Mouse (Mus musculus) lung, embryonic 15.5 days (tissue): ENCODE measurements around the gene Tpcn1. TPM values are rescaled to one million over a fixed set of nuclear protein-coding genes. Genes with fewer than 3 reads are reported as not detected.

Source experiments
- ATAC-seq: fragments of 200-750 bp; cut with Nextera tagmentation; 2 replicates; pipeline ENCODE4 v1.8.0; 2017; ENCODE audit warnings: moderate number of reproducible peaks, borderline replicate concordance; ENCODE audit not compliant: low FRiP score, low TSS enrichment; ENCODE audit errors: extremely low read depth
- H3K27ac ChIP-seq: fragments of 300-500 bp; sonication (generic); 2 replicates; pipeline ENCODE4 v1.5.1; 2015; ENCODE audit warnings: moderate library complexity, mild to moderate bottlenecking, inconsistent platforms
- H3K27me3 ChIP-seq: fragments of 300-500 bp; sonication (generic); 2 replicates; pipeline ENCODE4 v1.6.1; 2015; ENCODE audit warnings: inconsistent platforms
- H3K36me3 ChIP-seq: fragments of 300-500 bp; sonication (generic); 2 replicates; pipeline ENCODE4 v1.6.1; 2015; ENCODE audit warnings: inconsistent platforms
- H3K4me1 ChIP-seq: fragments of 300-500 bp; sonication (generic); 2 replicates; pipeline ENCODE4 v1.6.1; 2015; ENCODE audit warnings: inconsistent platforms
- H3K4me2 ChIP-seq: fragments of 300-500 bp; sonication (generic); 2 replicates; pipeline ENCODE4 v1.6.1; 2015; ENCODE audit warnings: inconsistent platforms, mild to moderate bottlenecking, moderate library complexity
- H3K4me3 ChIP-seq: fragments of 300-500 bp; sonication (generic); 2 replicates; pipeline ENCODE4 v1.5.1; 2015; ENCODE audit warnings: mild to moderate bottlenecking, inconsistent platforms
- H3K9ac ChIP-seq: fragments of 300-500 bp; sonication (generic); 2 replicates; pipeline ENCODE4 v1.6.1; 2015; ENCODE audit warnings: inconsistent platforms
- H3K9me3 ChIP-seq: fragments of 300-500 bp; sonication (generic); 2 replicates; pipeline ENCODE4 v1.6.1; 2016; ENCODE audit warnings: inconsistent platforms
- WGBS: fragments of 180-500 bp; shearing (Covaris S2); methylation state at CpG from one replicate; pipeline ENCODE4 v1.1.7; 2015; 5-methylcytosine and 5-hydroxymethylcytosine counted together
- polyA plus RNA-seq: library from polyadenylated mRNA; unstranded; fragments of >200 nt; fragmentation: Nextera tagmentation; extraction: Ambion mirVana; gene quantifications from 2 replicates; pipeline ENCODE4 v1.2.1, GENCODE M21; 2015

Gene Tpcn1
- polyA plus RNA-seq, 1 experiment from 2014 or later = 20.3 TPM

DNA sequence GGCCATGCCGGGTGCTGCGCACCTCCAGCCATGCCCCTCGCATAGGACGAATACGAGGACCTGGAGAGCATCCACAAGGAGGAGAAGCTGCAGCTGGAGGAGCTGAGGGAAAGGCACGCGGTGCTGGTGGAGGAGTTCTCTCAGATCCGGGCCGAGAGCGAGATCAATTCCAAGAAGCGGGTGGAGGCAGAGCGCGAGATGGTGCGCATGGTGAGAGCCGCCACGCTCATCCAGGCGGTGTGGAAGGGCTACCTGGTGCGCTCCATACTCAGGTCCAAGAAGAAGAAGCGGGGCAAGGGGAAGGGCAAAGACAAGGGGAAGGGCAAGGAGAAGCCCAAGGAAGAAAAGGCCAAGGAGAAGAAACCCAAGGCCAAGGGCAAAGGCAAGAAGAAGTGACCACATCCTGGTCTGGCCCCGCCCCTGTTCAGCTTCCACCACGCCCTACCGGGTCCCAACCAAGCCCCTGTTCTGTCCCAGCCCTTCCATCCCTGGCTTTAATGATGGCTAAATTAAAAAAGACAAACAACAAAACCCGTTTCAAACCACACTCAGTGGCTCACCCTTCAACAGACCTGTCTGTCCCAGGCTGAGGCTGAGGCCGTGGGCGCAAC lies 18.2 kb upstream of the Tpcn1 start:
- Histone ChIP-seq H3K9me3 (no peaks in the 10 kb centered on the region), H3K4me1 (peaks cover 15% of the 10 kb centered on the region), H3K27me3 (no peaks in the 10 kb centered on the region), H3K36me3 (no peaks in the 10 kb centered on the region), H3K27ac (no peak overlapping the region), H3K4me2 (no peak overlapping the region), H3K4me3 (no peak overlapping the region), H3K9ac (no peak overlapping the region)
- WGBS = 66% methylated on average over 25 of the region's 25 CpGs
- no peak for ATAC-seq

DNA sequence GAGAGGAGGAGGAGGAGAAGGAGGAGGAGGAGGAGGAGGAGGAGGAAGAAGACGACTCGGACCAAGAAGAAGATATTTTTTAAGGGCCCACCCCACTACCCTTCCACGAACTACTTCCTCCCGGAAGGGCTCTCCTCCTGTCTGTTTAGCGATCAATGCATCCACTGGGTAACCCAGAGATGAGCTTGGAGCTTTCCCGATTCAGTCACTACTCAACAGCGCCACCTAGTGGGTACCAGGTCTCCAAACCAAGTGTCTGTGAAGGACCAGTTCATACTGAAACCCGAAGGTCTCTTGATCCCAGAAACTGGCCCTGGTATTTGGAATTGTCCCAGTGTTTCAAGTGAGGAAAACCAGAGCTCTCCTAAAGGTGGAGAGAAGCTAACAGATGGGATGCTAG lies 17.2 kb upstream of the Tpcn1 start:
- Histone ChIP-seq H3K4me3 (peak overlapping the region; percentile 31), H3K9me3 (no peaks in the 10 kb centered on the region), H3K4me1 (peaks cover 6% of the 10 kb centered on the region), H3K27ac (no peak overlapping the region), H3K27me3 (no peaks in the 10 kb centered on the region), H3K9ac (no peak overlapping the region; the same call in 1 of the 2 replicates), H3K4me2 (peak overlapping the region; percentile 66), H3K36me3 (no peaks in the 10 kb centered on the region)
- peak; percentile 60; the same call in 1 of the 2 replicates for ATAC-seq
- 3% methylated on average over 7 of the region's 8 CpGs for WGBS

DNA sequence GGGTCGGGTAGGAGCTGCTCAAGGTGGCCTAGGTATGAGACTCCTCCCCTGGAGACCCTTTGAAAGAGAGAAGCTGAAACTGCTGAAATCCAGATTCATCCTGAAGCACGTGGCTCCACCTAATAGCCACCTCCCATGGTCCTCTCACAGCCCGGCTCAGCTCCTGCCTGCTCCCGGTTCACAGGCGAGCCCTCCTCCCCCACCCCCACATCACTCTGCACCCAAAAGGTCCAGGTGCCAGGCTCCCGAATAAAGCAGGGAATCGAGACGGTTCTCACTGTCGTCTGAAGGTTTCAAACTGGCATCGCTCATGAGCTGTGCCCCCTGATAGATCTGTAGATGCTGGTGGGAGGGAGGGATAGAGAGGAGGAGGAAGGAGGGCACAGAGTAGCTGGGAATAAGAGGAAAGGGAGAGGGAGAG lies 16.8 kb upstream of the Tpcn1 start:
- H3K36me3 ChIP-seq = no peaks in the 10 kb centered on the region
- H3K4me1 ChIP-seq = peaks cover 6% of the 10 kb centered on the region
- peak overlapping the region; percentile 34 for H3K9ac ChIP-seq
- peak overlapping the region; percentile 66 for H3K4me2 ChIP-seq
- H3K9me3 ChIP-seq = no peaks in the 10 kb centered on the region
- H3K27me3 ChIP-seq = no peaks in the 10 kb centered on the region
- WGBS = 1% methylated on average over 10 of the region's 10 CpGs
- H3K27ac ChIP-seq = no peak overlapping the region
- H3K4me3 ChIP-seq = peak overlapping the region; percentile 31
- peak; percentile 49; the same call in 1 of the 2 replicates for ATAC-seq

DNA sequence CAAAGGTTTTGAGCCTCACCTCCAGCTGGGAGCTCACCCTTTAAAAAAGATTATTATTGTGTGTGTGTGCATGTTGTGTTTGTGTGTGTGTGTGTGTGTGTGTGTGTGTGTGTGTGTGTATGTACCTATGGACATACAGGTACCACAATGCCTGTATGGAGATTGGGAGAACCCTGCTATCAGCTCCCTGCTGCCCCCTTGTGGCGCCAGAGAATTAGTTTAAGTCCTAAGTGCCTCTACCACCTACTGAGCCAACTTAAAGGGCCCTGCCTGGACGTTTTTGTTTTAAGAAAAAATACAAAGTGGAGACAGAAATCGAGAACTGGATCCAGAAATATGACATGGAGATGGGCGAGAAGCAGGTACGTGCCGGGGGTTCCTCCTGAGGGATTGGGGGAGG lies 16.4 kb upstream of the Tpcn1 start:
- Histone ChIP-seq H3K27ac (no peak overlapping the region), H3K4me2 (peak overlapping the region; percentile 66), H3K36me3 (no peaks in the 10 kb centered on the region), H3K27me3 (no peaks in the 10 kb centered on the region), H3K4me1 (peaks cover 6% of the 10 kb centered on the region), H3K4me3 (peak overlapping the region; percentile 31), H3K9me3 (no peaks in the 10 kb centered on the region), H3K9ac (0 out of 2 replicates have a peak overlapping the region, but pooled peaks have one; percentile 34)
- 3% methylated on average over 6 of the region's 6 CpGs for WGBS
- no peak for ATAC-seq

DNA sequence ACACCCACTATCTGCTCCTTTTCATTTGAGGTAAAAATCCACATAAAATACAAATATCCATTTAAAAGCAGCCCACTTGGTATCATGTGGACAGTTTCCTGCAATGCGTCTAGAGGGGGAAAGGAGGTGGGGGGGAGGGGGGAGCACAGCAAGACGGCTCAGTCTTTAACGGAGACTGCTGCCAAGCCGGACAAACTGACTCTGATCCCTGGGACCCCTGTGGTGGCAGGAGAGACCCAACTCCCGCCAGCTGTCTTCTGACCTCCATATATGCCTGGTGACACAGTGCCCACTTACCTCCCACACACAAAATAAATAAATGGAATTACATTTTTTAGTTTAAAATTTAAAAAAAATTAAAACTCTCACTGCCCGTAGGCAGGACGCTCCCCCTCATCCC lies 15.0 kb upstream of the Tpcn1 start:
- H3K27ac ChIP-seq = no peak overlapping the region
- H3K4me2 ChIP-seq = no peak overlapping the region
- H3K4me3 ChIP-seq = no peak overlapping the region
- H3K9me3 ChIP-seq = no peaks in the 10 kb centered on the region
- H3K27me3 ChIP-seq = no peaks in the 10 kb centered on the region
- H3K9ac ChIP-seq = no peak overlapping the region
- no peak for ATAC-seq
- no peaks in the 10 kb centered on the region for H3K36me3 ChIP-seq
- WGBS = 64% methylated on average over 7 of the region's 7 CpGs
- H3K4me1 ChIP-seq = peaks cover 6% of the 10 kb centered on the region

DNA sequence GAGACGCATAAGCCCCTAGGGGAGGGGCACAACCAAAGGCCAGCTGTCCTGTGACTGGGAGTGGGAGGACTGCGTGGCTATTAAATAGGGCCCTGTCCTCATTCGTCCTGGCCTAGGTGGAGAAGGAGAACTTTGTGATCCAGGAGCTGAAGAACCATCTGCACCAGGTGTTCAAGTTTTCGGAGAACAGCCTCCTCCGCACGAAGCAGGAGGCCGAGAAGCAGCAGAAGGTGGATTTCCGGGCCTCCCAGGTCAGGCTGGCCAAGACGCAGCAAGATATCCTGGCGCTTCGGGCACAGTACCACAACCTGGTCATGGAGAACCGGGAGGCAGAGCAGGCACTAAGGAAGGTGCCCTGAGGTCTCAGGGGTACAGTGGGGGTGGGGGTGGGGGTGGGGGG lies 13.7 kb upstream of the Tpcn1 start:
- 90% methylated on average over 12 of the region's 12 CpGs for WGBS
- ATAC-seq = no peak
- Histone ChIP-seq H3K4me1 (peaks cover 6% of the 10 kb centered on the region), H3K9ac (no peak overlapping the region), H3K9me3 (no peaks in the 10 kb centered on the region), H3K27ac (no peak overlapping the region), H3K4me3 (no peak overlapping the region), H3K36me3 (no peaks in the 10 kb centered on the region), H3K4me2 (no peak overlapping the region), H3K27me3 (no peaks in the 10 kb centered on the region)

DNA sequence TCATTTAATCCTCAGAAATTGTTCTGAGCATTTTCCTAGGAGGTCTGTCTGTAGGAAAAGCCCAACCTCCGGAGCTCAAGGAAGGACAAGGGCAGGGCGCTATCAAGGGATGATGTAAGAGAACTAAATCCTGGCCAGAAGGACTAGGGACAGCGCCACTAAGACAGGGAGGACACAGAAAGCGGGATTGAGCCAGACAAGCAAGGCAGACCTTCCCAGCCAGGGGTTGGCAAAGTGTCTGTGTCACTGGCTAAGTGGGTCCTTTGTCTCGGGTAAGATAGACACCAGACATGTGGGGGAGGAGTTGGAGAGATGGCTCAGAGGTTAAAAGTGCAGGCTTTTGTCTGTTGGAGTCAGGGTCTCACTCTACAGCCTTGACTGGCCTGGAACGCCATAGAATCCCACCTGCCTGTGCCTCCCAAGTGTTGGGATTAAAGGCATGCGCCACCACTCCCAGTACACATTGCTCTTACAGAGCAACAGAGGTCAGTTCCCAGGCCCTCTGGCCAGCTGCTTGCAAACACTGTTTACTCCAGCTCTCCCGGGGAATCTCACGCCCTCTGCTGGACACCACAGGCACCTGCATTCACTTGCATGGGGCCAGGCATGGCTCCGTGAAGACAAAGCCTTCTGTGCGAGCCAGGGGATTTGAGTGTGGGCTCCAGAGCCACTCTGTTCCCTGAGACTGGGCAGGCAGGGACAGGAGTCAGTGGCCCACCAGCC lies 12.6 kb upstream of the Tpcn1 start:
- no peaks in the 10 kb centered on the region for H3K27me3 ChIP-seq
- H3K4me3 ChIP-seq = no peak overlapping the region
- H3K36me3 ChIP-seq = no peaks in the 10 kb centered on the region
- 52% methylated on average over 11 of the region's 11 CpGs for WGBS
- H3K9ac ChIP-seq = no peak overlapping the region
- peaks cover 6% of the 10 kb centered on the region for H3K4me1 ChIP-seq
- H3K27ac ChIP-seq = no peak overlapping the region
- ATAC-seq = no peak
- no peaks in the 10 kb centered on the region for H3K9me3 ChIP-seq
- H3K4me2 ChIP-seq = no peak overlapping the region

DNA sequence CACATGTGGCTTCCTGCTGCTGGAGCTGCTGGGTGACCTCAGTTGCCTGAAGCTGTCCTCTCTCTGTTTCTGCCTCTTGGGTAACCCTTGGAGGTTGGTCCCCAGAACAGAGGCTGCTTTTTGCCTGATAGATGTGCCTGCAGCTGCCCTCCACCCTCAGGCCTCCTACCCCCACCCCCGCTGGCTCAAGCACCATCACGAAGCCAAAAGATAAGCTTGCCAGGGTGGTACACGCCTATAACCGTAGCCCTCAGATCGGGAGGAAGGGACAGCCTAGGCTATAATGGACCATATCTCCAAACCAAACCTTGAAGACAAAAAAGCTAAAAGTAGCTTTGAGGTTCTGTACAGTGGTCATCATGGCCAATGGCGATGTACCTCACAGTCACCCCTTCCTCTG lies 11.2 kb upstream of the Tpcn1 start:
- H3K9me3 ChIP-seq = no peaks in the 10 kb centered on the region
- H3K36me3 ChIP-seq = no peaks in the 10 kb centered on the region
- no peak for ATAC-seq
- no peak overlapping the region for H3K4me2 ChIP-seq
- 72% methylated on average over 6 of the region's 6 CpGs for WGBS
- H3K9ac ChIP-seq = no peak overlapping the region
- H3K27me3 ChIP-seq = no peaks in the 10 kb centered on the region
- H3K27ac ChIP-seq = no peak overlapping the region
- no peak overlapping the region for H3K4me3 ChIP-seq
- no peaks in the 10 kb centered on the region for H3K4me1 ChIP-seq

DNA sequence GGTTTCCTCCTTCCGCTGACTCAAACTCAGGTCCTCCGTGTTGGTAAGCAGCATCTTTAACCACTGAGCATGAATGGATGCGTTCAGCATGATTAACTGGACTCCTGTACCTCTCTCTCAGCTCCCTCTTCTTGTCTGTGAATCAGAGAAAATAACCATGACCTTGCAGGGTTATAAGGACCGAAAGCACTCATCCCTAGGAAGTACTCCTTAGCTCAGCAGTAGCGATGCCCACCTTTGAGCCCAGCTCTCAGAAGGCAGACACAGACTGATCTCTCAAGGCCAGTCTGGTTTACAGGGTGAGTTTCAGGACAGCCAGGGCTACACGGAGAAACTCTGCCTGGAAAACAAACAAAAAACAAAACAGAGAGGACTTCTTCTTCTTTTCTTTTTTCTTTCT lies 6.0 kb upstream of the Tpcn1 start:
- Histone ChIP-seq H3K27me3 (no peaks in the 10 kb centered on the region), H3K9ac (no peak overlapping the region), H3K9me3 (no peaks in the 10 kb centered on the region), H3K27ac (no peak overlapping the region), H3K4me3 (no peak overlapping the region), H3K4me1 (no peaks in the 10 kb centered on the region), H3K36me3 (no peaks in the 10 kb centered on the region), H3K4me2 (no peak overlapping the region)
- no peak for ATAC-seq
- WGBS = 84% methylated on average over 6 of the region's 6 CpGs

DNA sequence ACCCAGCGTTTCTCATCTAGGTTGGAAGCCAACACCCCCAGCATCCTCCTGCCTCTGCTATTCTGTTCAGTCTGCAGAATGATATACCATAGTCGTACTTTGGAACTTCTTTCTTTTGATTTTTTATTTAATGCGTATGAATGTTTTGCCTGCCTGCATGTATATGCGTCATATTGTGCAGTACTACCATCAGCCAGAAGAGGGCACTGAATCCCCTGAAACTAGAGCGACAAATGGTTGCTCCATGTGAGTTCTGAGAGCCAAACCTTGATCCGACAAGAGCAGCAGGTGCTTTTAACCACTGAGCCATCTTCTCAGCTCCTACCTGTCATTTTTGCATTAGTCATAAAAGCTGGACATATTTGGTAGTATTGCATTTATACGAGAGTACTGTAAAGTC lies 3.7 kb upstream of the Tpcn1 start:
- Histone ChIP-seq H3K9ac (no peak overlapping the region), H3K27me3 (no peaks in the 10 kb centered on the region), H3K36me3 (no peaks in the 10 kb centered on the region), H3K9me3 (no peaks in the 10 kb centered on the region), H3K4me2 (no peak overlapping the region), H3K4me1 (peaks cover 13% of the 10 kb centered on the region), H3K4me3 (no peak overlapping the region), H3K27ac (no peak overlapping the region)
- 66% methylated on average over 7 of the region's 7 CpGs for WGBS
- no peak for ATAC-seq

DNA sequence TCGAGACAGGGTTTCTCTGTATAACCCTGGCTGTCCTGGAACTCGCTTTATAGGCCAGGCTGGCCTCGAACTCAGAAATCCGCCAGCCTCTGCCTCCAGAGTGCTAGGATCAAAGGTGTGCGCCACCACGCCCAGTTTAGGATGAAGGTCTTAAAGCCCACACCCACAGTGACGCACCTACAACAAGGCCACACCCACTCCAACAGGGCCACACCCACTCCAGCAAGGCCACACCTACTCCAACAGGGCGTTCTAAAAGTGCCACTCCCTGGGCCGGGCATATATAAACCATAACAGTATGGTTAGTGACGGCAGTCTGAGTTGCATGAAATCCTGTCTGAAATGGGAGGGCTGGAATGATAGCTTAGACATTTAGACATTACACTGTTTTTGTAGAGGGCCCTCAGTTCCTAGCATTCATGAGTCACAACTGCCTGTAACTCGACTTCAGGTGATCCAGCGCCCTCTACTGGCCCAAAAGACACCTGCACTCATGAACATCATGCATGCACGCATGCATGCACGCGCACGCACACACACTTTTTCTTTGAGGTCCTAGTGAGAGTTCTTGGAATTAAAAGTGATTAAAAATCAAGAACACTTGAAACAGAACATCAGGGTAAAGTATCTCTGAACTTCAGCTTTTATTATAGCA lies 2.0 kb upstream of the Tpcn1 start:
- Histone ChIP-seq H3K4me1 (peaks cover 26% of the 10 kb centered on the region), H3K4me3 (no peak overlapping the region), H3K4me2 (no peak overlapping the region), H3K9ac (no peak overlapping the region), H3K27ac (no peak overlapping the region), H3K27me3 (no peaks in the 10 kb centered on the region), H3K9me3 (no peaks in the 10 kb centered on the region), H3K36me3 (no peaks in the 10 kb centered on the region)
- no peak for ATAC-seq
- 70% methylated on average over 16 of the region's 16 CpGs for WGBS

DNA sequence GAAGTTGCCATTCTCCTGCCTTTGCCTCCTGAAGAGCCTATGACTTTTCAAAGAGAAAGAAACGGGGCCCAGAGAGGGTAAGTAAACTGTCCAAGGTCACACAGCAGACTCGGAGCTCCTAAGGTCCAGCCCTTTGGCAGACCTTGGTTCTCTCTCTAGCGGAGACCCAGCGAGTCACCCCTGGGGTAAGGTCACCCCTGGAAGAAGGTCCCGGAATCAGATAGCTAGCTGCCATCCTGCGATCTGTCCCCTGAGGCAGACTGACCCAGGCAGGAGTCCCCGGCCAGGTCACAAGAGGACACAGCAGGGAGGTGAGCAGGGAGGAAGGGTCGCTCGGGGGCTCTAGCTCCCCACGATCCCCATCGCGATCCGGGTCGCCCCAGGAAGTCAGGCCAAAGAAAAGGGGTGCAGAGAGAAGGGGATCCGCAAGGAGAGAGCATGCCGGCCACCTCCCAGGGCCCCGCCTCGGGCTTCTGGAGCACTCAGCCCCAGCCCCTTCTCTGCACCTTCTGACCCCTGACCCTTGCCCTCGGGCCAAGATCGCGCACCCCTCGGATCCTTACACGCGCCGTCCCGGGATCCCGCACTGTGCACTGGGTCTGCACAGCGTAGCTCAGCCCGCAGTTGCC lies 419 bp downstream of the Tpcn1 start:
- Histone ChIP-seq H3K4me1 (peaks cover 35% of the 10 kb centered on the region), H3K4me3 (peak overlapping the region; percentile 97), H3K9me3 (no peaks in the 10 kb centered on the region), H3K4me2 (peak overlapping the region; percentile 96), H3K9ac (peak overlapping the region; percentile 85), H3K36me3 (peaks cover 6% of the 10 kb centered on the region), H3K27me3 (no peaks in the 10 kb centered on the region), H3K27ac (peak overlapping the region; percentile 72)
- under 1% methylated on average over 26 of the region's 29 CpGs for WGBS
- ATAC-seq = no peak; the same call in 1 of the 2 replicates
